Mouse (Mus musculus) lung, adult 2 months (tissue): ENCODE measurements around the gene Tln2.

Experiments
- CTCF ChIP-seq: fragments of 200-500 bp; IDR thresholded peaks from 2 replicates; pipeline ENCODE4 v1.5.1; 2011; ENCODE audit warnings: mild to moderate bottlenecking, low read length, control low read depth; ENCODE audit not compliant: insufficient read depth
- POLR2A ChIP-seq: fragments of 200-500 bp; IDR thresholded peaks from 2 replicates; pipeline ENCODE4 v1.6.1; 2011; ENCODE audit warnings: low read depth, mild to moderate bottlenecking, control low read depth, low read length, borderline replicate concordance; ENCODE audit errors: extremely low read depth

- no peak for TF ChIP-seq CTCF
- TF ChIP-seq POLR2A: no peak
Measured at GRCm38 (mm10) chr9:67418092-67418491, 141.4 kb downstream of the Tln2 start.
